Mouse (Mus musculus): ENCODE data around the gene Fgfr2.

The Fgfr2 gene

GRCm38 (mm10) chr7:131777461-131778270, 1345.5 kb downstream of the Fgfr2 start:
- DNase-seq (ENCODE audit: low read depth, low spot score): no peak

GRCm38 (mm10) chr7:131776191-131776752, 1346.9 kb downstream of the Fgfr2 start:
- DNase-seq (ENCODE audit: low read depth, low spot score): no peak

GRCm38 (mm10) chr7:131757922-131758321, 1365.2 kb downstream of the Fgfr2 start:
- DNase-seq (ENCODE audit: low read depth, low spot score): no peak

- DNase-seq (ENCODE audit: low read depth, low spot score): no peak
Measured at GRCm38 (mm10) chr7:131747152-131748010, 1375.8 kb downstream of the Fgfr2 start.

GRCm38 (mm10) chr7:131746752-131747151, 1376.4 kb downstream of the Fgfr2 start:
- DNase-seq (ENCODE audit: low read depth, low spot score): no peak

- DNase-seq (ENCODE audit: low read depth, low spot score): no peak
Measured at GRCm38 (mm10) chr7:131743193-131743592, 1380.0 kb downstream of the Fgfr2 start.

GRCm38 (mm10) chr7:131722783-131723575, 1400.2 kb downstream of the Fgfr2 start:
- no peak for DNase-seq (ENCODE audit: low read depth, low spot score)

GRCm38 (mm10) chr7:131722316-131722715, 1400.8 kb downstream of the Fgfr2 start:
- no peak for DNase-seq (ENCODE audit: low read depth, low spot score)

GRCm38 (mm10) chr7:131718280-131718679, 1404.9 kb downstream of the Fgfr2 start:
- no peak for DNase-seq (ENCODE audit: low read depth, low spot score)

GRCm38 (mm10) chr7:131713076-131713475, 1410.1 kb downstream of the Fgfr2 start:
- no peak for DNase-seq (ENCODE audit: low read depth, low spot score)

GRCm38 (mm10) chr7:131696889-131697288, 1426.3 kb downstream of the Fgfr2 start:
- DNase-seq (ENCODE audit: low read depth, low spot score): no peak

- no peak for DNase-seq (ENCODE audit: low read depth, low spot score)
Measured at GRCm38 (mm10) chr7:131687324-131687723, 1435.8 kb downstream of the Fgfr2 start.

- DNase-seq (ENCODE audit: low read depth, low spot score): no peak
Measured at GRCm38 (mm10) chr7:131677126-131677525, 1446.0 kb downstream of the Fgfr2 start.

GRCm38 (mm10) chr7:131670586-131670985, 1452.6 kb downstream of the Fgfr2 start:
- no peak for DNase-seq (ENCODE audit: low read depth, low spot score)

- no peak for DNase-seq (ENCODE audit: low read depth, low spot score)
Measured at GRCm38 (mm10) chr7:131669326-131669725, 1453.8 kb downstream of the Fgfr2 start.

- no peak for DNase-seq (ENCODE audit: low read depth, low spot score)
Measured at GRCm38 (mm10) chr7:131660726-131661125, 1462.4 kb downstream of the Fgfr2 start.

- DNase-seq (ENCODE audit: low read depth, low spot score): no peak
Measured at GRCm38 (mm10) chr7:131656017-131656416, 1467.1 kb downstream of the Fgfr2 start.

GRCm38 (mm10) chr7:131653416-131653815, 1469.7 kb downstream of the Fgfr2 start:
- DNase-seq (ENCODE audit: low read depth, low spot score): no peak

- no peak for DNase-seq (ENCODE audit: low read depth, low spot score)
Measured at GRCm38 (mm10) chr7:131651921-131652694, 1471.0 kb downstream of the Fgfr2 start.

- DNase-seq (ENCODE audit: low read depth, low spot score): no peak
Measured at GRCm38 (mm10) chr7:131650277-131650676, 1472.9 kb downstream of the Fgfr2 start.

GRCm38 (mm10) chr7:131648276-131648675, 1474.9 kb downstream of the Fgfr2 start:
- no peak for DNase-seq (ENCODE audit: low read depth, low spot score)
